Mouse (Mus musculus) G1E (cell line): ENCODE results near the gene Pdxp.
"Not testable (repeated sequence)": the region's sequence is repeated elsewhere in the genome, so short reads cannot be mapped to it uniquely, and the experiment has no call there.

ENCODE experiments used
- CTCF ChIP-seq: IDR thresholded peaks from 2 replicates; pipeline ENCODE4 v1.5.1; 2012; ENCODE audit warnings: low read depth, low read length, inconsistent platforms, mixed read lengths
- GATA1 ChIP-seq: IDR thresholded peaks from 2 replicates; pipeline ENCODE4 v1.6.1; 2012; ENCODE audit warnings: borderline replicate concordance, low read length, inconsistent platforms, mixed read lengths
- GATA2 ChIP-seq: IDR thresholded peaks from 2 replicates; pipeline ENCODE4 v1.6.1; 2012; ENCODE audit warnings: low read depth, low read length, inconsistent platforms, borderline replicate concordance
- POLR2AphosphoS5 ChIP-seq: IDR thresholded peaks from 2 replicates; pipeline ENCODE4 v1.6.1; 2012; ENCODE audit warnings: low read depth, low read length, inconsistent platforms; ENCODE audit not compliant: insufficient replicate concordance
- TAL1 ChIP-seq: conservative IDR thresholded peaks from 2 replicates; pipeline ENCODE4 v1.6.1; 2012; ENCODE audit warnings: low read depth, low read length, inconsistent platforms, mixed read lengths

DNA sequence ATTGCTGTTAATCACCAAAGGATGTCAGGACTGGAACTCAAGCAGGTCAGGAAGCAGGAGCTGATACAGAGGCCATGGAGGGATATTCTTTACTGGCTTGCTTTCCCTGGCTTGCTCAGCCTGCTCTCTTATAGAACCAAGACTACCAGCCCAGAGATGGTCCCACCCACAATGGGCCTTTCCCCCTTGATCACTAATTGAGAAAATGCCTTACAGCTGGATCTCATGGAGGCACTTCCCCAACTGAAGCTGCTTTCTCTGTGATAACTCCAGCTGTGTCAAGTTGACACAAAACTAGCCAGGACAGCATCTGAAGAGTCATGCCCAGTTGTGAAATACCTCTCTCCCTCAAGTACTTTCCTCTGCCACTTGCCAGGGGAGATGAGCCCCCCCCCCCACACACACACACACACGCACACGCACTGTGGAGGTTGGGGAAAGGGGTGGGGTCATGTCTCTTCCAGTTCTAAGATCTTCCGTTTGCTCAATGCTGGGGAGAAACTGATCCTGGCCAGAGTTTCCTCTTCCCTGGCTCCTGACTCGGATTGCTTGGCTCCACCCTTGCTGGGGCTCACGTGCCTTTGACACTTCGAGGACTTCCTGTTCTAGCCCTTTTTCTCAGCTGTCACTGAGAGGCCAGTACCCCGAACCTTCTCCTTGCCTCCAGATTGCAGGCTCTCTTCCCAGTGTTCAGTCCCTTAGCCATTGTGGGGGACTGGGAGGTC lies 34.8 kb upstream of the Pdxp start:
- not testable (repeated sequence) for TF ChIP-seq POLR2AphosphoS5, CTCF, TAL1, GATA1, GATA2
